Mouse (Mus musculus) lung, adult 2 months (tissue): Measurements from ENCODE around the gene Mfsd4a.

ENCODE experiments used
- CTCF ChIP-seq: fragments of 200-500 bp; IDR thresholded peaks from 2 replicates; pipeline ENCODE4 v1.5.1; 2011; ENCODE audit warnings: mild to moderate bottlenecking, low read length, control low read depth; ENCODE audit not compliant: insufficient read depth
- POLR2A ChIP-seq: fragments of 200-500 bp; IDR thresholded peaks from 2 replicates; pipeline ENCODE4 v1.6.1; 2011; ENCODE audit warnings: low read depth, mild to moderate bottlenecking, control low read depth, low read length, borderline replicate concordance; ENCODE audit errors: extremely low read depth

DNA sequence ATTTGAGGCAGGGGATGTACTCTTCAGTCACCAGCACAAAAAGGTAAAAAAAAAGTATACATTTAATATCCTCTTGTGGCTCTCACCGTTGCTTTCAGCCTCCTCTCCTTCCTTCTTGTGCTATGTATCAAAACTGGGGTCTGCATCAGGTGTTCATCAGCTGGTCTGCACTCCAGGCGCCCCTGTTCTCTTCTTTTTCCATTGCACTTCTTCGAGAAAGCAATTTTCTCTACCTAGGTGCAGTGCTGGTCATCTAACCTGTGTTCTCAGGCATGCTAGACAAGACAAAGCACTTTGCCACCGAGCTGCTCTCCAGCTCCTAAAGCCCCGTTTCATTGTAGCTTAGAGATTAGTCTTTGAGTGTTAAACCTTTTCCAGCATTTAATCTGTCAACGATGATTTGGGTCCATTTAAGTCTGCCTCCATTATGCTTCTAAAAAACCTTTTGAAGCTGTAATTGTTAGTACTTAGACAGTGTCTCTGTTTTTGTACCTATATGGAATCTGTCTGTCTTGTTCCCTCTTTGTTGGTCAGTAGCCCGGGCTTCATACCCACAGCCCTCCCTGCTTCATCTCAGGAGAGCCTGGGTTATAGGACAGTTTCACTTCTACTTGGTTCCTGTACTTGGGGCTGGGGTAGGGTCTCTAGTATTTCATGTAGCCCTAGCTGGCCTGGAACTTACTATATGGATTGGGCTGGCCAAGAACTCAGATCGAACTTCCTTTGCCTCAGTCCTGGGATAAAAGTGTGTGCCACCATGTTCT lies 58.8 kb downstream of the Mfsd4a start:
- TF ChIP-seq CTCF (no peak), POLR2A (no peak)
